Mouse (Mus musculus) ovary, adult 18-20 months (tissue): ENCODE data around the gene Adamts7.

Source experiments
- DNase-seq: peaks from one replicate; pipeline ENCODE4 v3.0.0; 2022; ENCODE audit warnings: low spot score, mixed read lengths

The Adamts7 gene

DNA sequence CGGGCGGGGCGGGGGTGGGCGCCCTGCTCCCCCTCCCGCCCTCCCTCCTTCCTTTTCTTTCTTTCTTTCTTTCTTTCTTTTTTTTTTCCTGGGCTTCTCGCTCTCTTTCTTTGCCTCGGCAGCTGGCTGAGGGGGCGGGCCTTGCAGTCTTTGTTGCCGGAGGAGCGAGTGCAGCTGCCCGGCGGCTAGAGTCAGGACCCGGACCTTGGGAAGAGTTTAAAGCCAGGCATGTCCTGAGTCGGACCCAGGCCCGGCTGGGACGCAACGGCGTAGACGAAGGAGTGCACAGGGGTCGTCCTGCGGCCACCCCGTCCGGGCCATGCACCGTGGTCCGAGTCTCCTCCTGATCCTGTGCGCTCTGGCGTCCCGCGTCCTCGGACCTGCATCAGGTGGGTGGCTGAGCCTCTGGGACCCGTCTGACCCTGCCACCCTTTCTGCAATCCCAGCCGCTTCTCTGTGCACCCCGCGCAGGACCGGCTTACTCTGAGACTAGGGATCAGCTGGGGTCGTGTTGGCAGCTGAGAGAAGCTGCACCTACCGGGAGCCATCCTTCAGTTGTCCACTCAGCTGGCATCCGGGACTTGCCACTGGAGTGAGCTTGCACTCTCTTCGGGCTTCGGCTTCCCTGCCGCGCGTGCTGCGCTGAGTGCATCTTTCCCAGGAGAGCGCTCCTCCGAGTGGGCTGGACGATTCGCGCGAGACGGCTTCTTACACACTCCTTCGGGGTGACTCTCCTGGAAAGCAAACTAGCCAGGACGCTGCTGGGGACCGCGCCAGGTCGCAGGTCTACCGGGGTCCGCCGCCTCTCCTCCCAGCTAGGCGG is at the start of gene Adamts7:
TSS of gene Adamts7 (plus strand) at position 144 of the 823 bp plus-strand sequence.
- peak; percentile 26 for DNase-seq

DNA sequence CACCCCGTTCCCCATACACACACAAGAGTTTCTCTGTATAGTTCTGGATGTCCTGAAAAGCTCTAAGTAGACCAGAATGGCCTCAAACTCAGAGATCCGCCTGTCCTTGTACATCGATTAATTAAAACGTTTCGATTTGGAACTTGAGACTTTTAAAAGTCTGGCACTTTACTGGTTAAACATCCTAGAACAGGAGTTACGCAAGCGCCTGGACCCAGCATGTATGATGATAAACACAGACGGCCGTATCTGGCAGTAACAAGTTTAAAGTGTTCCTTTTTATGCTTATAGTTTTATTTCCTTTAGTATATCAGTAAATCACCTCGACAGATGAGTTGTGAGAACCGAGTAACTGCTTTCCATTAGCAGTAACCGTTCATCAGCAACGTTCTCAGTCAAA is 49.7 kb upstream of the Adamts7 start:
- no peak for DNase-seq

DNA sequence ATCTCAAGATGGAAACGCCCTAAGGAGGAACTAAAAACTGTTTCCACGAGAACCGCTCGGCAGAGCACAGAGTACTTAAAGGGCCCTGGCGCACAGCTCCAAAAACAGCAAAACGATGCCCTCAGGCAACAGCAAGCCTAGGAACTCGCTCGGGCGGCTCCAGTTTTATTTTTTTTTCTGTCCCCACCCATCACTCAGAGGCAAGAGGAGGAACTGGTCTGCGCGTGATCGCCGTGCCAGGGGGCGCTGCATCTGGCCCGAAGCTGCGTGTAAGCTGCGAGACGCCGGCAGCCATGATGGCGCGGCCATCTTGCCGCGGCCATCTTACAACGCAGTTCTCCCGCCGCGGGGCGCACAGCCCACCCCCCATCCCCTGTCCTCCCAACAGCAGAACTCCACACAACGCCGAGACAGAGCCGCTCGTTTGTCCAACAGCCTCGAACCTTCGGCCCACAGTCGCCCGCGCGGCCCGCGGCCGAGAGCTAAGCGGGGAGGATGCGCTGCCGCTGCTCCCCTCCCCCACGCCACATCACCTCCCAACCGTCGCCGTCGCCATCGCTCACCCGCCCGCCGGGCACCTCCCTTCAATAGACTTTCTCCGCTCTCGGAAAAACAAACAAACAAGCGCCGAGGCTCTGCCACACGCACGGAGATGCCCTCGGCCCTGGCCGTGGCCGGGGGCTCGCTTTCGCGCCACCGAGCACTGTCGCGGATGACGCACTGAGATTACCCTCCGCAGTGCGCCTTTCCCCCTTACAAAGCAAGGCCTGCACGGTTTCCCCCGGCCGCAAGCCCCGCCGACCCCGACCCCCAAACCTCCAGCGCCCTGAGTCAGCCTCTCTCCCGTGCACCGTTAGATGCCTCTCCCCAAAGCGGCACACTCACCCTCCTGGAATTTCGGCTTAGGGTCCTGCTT is 49.0 kb upstream of the Adamts7 start:
- DNase-seq: peak; percentile 85

DNA sequence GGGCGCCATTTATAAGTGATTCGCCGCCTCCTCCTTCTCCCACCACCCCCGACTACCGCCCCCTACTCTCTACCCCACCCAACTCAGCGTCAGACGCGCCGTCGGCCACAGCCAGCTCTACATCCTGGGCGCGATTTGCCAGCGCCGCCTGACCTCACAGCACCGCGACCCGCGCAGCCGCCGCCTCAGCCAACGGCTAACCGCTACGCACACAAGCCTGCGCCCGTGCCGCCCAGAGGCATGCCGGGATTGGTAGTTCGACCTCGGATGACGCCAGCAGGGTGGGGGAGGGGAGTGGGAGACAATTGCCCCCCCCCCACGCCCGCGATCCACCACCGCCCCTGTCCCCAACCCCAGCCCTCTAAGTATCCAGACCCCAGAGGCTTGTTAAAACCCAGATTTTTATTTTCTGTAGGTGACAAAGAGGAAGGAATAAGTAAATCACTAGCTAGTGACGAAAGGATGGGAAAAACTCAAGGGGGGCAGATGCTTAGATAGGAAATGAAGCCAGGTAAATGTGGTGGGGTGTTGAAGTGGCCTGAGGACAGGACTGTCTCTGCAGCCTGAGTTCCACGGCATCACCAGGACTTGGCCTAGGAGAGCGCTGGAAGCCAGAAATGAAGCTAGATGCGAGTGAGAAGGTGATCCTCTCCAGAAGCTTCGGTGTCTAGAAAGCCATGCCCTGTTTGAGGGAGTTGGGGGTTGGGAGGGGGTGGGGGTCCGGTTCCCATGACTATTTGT is 48.1 kb upstream of the Adamts7 start, which contains the start of gene Morf4l1:
TSS of gene Morf4l1 (minus strand) at position 208 of the 741 bp plus-strand sequence.
- DNase-seq: peak; percentile 97

DNA sequence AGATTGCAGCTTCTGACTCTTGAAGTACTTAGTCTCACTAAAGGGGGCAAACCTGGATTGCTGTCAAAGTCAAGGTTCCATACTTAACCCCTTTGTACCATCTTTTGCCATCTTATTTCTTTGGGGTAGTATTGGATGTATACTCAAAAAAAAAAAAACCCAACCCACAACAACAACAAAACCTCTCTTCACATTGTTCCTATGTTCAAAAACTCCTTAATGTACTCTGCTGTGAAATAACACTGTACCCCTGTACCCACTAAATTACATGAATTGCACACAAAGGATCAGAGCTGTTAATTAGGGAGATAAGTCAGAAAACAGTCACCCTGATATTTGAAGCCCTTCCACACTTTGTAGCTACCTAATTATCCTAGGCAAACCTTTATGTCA is 47.6 kb upstream of the Adamts7 start:
- DNase-seq: no peak

DNA sequence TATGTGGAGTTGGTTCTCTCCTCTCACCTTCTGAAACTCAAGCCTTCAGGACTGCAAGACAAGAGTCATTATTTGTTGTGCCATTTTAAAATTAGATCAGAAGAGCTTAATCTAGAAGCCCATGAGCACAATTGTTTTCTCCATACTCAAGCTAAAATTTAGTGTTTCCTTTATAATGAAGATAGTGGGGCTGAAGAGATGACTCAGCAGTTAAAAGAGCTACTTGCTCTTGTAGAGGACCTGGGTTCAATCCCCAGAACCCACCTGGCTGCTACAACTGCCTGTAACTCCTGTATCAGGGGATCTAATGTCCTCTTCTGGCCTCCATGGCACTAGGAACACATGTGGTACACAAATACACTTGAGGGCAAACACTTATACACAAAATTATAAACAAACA is 45.6 kb upstream of the Adamts7 start:
- no peak for DNase-seq

DNA sequence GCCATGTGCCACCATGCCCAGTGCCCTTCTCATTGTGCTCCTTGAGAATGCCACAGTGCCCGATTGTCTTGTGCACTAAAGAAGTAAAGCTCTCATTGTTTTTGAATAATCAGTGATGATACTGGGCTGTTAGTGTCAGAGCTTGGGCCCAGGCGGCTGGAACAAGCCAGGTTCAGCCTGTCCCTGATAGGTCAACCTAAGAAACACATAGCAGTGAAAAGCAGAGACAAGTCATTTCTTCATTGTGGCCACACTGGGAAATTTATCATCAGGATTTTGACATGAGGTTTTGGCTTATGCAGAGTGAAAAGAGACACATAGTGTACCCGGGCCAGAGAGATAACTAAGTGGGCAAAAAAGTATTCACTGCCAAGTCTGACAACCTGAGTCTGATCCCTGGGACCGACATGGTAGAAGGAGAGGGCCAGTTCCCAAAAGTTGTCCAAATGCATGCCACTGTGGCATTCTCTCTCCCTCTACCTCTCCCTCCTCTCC is 40.6 kb upstream of the Adamts7 start:
- no peak for DNase-seq

DNA sequence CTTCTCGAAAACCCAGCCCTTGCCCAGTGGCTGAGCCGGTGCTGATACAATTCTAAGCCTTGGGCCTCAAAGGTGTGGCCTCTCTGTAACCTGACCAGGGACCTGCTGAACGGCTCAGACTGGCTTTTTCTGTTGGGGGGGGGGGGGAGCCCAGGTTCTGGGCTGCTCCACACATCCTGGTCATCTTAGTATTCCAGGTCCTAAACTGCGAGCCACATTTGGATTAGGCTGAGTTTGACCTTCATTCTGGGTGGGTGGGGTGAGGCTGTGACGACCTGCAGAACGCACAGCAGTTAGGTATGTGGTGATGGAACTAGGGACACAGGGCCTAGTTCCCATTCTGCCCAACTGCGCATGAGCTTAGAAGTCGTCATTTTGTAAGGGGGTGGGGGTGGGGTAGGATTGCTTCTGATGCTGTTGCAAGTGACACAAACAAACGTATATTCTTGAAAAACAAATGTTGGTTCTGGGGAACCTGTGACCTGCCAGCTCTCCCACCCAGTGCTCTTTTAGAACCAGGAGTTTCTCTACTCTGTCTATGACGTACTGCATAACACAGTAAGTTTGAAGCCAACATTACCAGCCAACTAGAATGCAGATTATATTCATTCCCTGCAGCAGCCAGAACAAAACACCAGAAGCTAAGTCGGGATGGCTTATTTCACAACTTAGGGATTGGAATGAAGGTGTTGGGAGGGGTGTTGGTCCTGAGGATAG is 38.6 kb upstream of the Adamts7 start:
- DNase-seq: no peak

DNA sequence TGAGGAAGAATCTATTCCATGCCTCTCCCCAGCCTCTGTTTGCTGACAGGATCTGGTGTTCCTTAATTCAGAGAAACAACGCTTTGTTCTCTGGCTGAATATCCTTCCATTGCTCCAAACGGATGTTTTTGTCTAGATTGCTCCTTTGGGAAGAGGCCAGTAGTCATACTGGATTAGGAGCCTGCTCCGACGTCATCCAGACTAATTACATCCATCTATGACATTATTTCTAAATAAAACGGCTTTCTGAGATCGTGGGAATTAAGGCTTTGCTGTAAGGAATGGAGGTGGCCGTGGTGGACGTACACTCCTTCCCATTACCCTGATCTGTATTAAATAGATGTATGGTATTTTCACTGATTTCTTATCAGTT is 38.0 kb upstream of the Adamts7 start:
- DNase-seq: no peak

DNA sequence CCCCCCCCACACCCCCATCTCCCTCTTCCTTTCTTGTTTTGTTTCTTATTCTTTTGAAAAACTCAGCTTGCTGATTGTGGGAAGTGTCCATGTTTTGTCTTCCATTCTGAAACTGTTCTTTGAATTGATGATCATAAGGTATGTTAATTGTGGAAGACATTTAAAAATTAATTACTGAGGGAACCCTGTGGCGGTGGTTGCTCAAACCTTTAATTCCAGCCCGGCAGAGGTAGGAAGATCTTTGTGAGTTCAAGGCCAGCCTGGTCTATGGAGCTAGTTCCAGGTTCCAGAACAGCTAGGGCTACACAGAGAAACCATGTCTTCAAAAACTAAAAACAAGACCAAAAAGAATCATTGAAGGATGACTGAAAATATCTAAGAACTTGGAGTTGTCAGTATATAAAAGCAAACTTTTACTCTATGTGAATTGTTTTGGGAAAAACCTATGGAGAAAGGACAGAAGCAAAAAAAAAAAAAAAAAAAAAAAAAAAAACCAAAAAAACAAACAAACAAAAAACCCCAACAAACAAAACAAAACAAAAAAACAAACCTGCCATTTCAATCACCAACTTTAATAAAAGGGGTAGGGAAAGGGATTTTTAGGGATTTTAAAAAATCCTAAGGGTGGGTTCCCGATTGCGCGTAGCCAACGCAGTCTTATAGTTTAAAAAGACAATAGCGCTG is 37.3 kb upstream of the Adamts7 start:
- no peak for DNase-seq

DNA sequence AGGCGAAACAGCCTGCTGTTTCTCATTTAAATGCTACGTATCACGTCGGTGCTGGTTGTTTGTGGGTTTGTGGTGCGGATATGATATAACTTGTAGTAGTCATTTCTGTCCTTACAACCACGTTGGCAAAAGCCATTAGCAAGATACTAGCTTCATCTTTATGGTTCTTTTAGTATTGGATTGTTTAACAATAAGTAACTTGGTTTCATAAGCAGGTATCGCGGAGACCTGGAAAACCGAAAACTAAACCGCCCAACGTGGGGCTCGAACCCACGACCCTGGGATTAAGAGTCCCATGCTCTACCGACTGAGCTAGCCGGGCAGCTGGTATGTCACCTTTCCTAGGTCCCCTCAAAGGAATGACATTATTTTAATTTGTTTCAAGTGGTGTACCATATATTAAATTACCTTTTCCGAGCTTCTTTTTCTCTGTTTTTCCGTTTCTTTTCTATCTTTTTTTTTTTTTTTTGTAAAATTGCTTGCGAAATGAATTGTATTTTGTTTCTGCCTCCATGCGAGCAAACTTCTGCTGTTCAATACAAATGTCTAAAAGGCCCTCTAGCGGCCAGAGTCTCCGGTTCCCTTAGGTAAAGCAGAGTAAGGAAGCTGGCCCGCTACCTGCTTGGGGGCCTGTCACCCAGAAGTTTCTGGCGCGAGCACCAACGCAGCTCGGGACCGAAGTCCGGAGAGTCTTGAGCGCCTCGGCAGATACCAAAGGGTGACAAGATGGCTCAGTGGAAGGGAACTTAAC is 36.4 kb upstream of the Adamts7 start:
- DNase-seq: peak; percentile 59

DNA sequence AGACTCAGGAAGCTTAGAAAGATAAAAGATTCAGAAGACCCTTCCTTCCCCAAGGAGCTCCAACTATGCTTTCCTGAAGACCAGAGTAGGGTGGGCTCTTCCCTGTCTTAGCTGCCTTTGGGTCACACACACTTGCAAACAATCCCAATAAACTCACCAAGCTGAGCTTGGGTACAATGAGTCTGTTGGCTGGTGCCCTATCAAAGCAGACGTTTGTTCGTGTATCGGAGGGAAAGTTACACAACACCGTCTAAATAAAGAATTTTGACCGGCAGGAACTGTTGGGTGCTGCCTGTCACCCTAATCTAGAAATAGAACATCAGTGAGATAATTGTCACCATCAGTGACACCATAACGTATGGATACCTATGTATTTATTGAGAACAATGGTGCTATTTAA is 35.7 kb upstream of the Adamts7 start:
- DNase-seq: no peak

DNA sequence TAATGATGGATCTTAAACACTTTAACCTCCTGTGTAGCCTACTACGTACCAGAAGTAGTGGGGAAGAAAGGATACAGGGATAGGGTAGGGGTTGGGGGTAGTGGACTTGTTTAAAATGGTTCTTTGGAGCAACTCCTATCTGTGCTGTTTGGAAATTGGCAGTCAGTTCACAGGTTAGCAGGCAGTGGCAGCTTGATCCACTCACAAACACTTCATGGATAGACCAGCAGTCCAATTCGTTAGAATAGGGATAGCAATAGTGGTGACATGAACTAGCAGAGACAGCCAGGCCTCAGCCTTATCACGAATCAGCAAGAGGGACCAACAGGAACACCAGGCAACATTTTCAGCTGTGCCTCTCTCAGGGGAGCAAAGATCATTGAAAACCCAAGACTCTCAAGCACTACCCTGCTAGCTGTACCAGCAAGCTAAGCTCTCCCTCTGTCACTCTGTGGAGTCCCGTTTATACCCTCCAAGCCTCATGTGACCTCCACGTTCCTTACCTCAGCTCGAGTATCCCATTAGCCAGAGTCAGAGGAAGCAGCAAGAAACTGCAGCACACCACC is 34.1 kb upstream of the Adamts7 start:
- no peak for DNase-seq

DNA sequence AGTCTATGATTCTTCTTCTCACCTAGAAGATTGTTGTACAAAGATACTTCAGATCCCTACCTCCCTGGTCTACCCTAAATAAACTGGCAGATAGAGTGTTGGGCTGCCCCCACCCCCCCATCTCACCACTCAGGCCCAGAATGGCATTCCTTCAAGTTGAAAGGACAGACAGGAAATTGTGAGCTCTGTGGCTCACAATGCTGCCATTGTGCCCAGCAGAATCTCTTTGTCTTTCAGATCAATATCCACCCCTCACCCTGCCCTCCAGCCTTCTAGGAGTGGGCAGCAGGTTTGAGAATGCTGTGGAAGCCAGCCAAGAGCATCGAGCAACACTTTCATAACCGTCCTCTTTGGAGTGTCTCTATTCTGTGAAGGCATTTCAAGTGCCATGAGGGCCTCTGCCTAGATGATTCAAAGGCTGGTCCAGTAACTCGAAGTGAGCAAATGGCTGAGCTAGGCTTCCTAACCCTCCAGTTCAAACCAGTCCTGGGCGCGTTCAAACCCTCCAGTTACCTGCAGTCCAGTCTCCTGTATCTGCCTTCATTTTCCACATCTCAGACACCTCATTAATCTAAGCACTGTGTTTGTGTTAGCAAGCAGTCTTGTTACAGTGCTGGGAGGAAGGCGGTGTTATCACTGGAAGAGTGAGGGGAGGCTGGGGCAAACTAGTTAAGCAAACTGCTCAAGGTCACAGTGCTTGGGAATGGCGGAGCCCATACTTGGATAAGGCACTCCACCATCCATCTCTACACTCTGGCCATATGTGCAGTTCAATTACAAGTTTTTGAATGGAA is 29.1 kb upstream of the Adamts7 start:
- no peak for DNase-seq

DNA sequence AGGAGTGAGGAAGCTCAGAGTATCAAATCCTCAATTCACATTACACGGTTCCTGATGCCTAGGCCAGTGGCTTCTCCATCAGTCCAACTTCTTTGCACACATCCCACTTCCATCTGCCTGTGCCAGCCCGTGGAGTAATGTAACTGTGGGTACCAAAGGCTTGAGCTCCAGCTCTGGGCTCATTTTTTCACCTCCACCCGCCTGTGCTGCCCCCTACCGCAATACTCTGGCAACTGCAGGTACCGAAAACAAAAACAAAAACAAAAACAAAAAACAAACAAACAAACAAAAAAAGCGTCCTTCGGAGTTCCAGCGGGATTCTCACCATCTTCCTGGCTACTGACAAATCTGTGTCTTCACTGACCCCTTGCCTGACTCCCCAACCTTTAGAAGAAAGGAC is 27.4 kb upstream of the Adamts7 start:
- DNase-seq: no peak

DNA sequence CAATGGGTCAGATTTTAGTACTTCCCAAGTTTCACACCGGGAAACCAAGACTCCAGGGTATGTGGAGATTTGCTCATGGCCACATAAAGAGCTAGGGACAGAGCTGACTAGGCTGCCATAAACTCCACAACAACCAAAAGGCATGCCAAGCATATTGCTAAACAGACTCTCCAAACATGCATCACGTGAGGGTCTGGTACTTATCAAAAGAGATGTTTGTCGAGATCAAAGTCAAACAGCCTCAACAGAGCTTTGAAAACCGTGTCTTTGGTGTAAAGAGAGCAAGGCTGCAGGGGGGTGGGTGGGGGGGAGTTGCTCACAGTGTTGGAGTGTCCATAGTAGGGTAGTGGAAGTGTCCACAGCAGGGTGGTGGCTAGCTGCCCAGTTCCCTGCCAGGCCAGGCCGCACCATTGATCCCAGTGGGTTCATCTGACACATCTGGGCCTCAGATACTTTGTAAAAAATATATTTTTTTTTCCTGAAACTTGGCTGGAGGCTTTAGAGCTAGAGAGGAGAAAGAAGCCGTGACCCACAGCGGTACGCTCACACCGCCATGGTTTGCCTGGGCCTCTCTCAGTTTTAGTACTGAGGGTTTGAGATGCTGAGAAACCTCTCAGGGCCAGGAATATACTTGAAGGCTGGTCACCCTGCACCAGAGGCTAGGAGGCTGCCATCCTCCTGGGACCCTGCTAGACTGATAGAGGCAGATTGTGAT is 26.7 kb upstream of the Adamts7 start:
- no peak for DNase-seq

DNA sequence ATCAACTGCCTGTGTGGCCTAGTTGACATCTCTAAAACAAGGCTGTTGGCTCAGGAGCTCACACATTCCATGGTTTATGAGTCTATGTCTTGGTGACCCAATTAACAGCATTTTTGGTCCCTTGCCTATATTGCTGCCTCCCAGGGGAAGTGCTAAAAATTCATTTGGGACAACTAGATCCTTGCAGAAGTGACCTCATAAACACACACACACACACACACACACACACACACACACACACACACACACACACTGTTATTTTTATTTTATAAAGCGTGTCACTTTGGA is 26.2 kb upstream of the Adamts7 start:
- DNase-seq: no peak

DNA sequence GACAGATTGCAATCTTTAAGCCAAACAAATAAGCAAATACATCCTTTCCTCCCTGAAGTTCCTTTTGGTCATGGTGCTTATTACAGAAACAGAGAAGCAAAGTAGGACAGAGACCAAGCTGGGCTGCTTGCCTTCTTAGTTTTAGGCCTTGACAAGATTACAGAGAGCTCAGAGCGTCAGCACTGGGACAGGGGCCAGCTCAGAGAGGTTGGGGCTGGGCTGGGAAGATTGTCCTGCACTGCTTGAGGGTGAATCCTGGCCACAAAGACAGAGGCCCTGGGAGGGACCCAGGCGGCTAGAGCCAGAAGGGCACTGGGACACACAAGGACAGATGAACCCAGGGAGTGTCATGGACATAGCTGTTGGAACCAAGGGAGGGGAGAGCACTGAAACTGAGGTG is 17.1 kb upstream of the Adamts7 start:
- peak; percentile 82 for DNase-seq

DNA sequence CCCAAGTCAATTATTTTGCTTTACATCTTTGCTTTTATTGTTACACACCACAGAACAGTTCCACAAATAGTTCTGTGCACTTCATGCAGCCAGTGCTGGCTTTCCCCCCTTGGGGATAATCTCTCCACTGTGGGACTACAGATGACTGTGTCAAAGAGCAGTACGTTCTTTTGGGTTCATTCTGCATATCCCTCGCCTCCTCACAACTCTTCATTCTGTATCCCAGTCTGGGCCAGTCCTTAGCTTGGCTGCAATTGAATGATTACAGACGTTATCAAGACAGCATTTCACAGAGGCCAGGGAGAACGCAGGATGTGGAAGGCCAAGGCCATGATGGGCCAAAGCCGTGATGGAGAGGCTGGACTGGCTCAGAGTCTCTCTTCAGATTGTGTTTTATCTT is 16.0 kb upstream of the Adamts7 start:
- peak; percentile 25 for DNase-seq
